Mouse (Mus musculus) heart, adult 11 months (tissue): ENCODE results near the gene Rph3al.

ENCODE experiments used
- DNase-seq: peaks from one replicate; pipeline ENCODE4 v3.0.0; 2022

Rph3al gene

DNA sequence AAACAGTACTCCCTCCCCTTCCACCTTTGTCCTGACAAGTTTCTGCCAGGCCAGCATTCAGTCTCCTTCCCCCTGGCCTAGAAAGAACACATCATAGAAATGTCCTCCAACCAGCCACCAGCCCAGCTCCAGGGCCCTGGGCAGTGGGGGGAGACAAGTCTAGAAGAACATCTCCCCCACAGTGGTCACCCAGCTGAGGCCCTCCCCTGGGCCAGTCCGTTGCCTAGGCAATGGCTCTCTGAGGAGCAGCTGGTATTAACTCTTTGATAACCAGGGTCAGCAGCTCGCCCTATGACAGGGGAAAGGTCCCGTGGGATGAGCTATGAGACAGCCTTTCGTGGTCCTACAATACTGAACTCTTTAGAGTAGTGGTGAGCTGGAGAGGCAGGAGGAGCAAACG, 33.7 kb downstream of the Rph3al start:
- DNase-seq = no peak

DNA sequence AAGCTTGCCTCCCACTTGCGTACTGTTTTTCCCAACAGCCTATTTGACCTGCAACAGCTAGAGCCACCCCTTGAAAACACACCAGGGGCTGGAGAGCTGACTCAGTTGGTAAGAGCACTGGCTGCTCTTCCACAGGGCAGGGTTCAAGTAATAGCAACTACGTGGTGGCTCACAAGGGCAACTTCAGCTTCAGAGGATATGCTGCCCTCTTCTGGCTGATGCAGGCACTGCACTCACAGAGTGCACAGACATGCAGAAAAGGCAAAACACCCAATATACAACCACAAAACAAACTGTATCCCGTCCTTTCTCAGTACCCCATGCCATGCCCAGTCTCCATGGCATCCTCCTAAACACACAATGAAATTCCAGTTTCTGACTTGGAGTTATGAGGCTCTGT, 34.7 kb downstream of the Rph3al start:
- DNase-seq = no peak

DNA sequence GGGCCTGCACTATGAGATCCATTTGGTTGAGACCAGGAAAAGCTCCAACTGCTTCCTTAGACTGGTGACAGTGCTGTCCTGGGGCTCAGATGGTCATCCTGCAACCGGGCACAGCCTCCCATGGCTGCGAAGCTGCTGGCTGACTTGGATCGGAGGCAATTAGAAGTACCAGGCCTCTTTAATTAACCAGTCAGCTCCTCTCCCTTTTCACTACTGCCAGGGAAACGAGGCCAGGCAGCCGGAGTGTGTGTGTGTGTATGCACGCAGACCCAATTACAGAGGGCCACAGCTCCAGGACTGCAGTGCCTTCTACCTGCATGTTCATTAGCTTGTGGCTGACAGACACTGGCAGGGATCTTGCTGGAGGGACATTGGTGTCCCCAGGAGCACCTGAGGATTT, 36.9 kb downstream of the Rph3al start:
- no peak for DNase-seq

DNA sequence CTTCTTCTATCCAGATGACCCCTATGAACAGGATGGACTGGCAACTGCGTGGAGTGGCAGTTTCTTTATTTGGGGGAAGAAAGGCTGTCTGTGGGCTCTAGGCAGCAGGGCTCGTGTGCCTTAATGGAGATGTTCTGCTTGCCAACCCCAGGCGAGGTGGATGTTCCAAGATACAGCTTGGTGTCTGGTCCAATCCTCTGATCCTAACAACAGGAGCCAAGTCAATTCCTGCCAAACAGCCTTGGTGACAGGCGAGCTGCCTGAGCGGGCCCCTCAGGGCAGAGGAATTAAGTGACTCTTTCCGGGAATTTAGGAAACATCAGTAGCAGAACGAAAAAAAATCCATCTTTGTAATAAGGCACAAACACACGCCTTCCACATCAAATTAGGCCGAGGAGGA, 38.6 kb downstream of the Rph3al start:
- no peak for DNase-seq

DNA sequence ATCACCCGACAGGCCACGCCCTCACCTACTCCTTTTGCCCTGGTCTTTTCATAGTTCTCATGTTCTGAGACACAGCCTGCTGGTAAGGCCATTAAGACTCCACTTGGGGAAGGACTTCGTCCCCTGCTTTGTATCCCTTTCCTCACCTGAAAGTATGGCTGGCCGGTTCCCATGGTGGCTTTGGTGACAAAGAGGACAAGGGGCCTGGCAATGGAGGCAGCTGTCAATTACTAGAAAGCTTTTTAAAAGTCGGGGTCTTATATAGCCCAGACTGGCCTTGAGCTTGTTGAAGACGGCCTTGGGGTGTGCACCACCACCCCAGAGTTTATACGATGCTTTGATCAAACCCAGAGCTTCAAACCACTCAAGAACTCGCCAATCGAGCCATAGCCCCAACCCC, 39.7 kb downstream of the Rph3al start:
- DNase-seq = peak; percentile 85

DNA sequence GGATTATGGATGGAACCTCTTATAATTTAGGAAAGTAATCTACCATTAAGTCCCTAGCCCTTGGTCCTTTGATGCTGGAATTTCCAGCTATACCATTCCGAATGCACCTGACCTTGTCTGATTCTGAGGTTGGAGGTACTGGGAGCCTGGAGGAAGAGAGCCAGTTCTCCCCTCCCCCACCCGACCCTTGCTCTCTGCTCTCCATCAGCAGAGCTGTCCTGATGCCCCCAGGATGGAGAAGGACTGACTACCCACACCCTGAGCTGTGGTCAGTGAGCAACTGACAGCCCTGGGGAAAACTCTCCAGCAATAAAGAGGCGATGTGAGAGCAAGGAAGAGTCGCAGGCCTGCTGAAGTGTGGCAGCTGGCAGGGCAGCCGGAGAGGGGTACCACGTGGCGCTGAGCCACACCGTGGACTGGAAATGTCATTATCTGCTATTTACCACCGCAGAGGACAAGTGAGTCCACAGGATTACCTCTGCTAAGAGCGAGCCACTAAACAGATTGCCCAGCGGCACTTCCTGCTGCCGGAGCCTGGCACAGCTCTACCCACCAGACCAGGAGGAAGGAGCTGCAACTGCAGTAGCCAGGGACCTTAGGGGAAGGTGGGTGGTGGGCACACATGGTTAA, 43.3 kb downstream of the Rph3al start:
- DNase-seq = no peak

DNA sequence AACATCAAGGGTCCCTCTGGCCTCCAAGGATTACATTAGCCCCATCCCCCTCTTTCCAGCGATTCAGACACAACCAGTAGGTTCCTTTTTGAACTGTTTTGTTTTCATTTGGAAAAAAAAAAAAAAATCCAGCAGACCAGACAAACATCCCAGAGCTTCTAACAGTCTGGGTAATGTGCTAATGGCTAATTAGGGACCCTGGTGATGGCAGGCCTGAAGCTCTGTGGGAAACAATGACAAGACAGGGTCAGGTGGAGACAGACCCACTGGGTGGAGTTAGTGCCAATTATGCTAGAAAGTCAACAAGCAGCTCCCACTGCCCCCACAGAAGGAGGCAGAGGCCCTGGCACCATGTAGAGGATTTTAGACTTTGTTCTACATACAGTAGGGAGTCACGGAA, 44.3 kb downstream of the Rph3al start:
- no peak for DNase-seq

DNA sequence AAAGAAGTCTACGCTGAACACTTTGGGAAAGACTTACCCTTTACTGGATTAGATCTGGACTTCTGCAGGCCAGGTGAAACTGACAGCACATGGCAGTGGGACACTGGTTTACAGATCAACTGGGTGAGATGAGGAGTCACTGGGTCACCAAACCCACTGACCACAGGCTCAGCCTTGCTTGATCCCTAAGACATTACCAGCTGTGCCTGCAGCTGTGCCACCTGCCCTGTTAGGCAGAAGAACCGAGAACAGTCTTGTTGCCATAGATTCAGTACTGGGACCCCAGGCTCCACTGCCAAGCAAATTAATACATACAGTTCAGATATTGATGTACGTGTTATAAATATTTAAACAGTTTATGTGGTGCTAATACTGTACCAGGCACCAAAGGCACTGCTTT, 50.9 kb downstream of the Rph3al start:
- DNase-seq = no peak

DNA sequence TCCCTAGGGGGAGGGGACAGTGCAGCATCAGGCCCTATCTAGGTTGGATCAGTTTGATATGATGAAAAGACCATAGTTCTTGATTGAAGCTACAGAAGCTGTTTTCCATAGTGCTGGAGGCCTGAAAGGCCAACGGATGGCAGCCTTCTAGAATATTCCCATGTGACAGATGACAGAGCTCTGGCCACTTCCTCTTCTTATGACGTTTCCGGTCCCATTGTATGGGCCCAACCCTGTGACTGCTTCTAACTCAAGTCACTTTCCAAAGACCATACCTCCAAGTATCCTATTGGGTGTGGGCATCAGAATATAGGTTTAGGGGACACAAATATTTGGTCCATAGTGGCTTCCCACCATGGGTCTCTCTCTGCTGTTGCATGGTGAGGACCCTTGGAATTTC, 57.0 kb downstream of the Rph3al start:
- DNase-seq = no peak

DNA sequence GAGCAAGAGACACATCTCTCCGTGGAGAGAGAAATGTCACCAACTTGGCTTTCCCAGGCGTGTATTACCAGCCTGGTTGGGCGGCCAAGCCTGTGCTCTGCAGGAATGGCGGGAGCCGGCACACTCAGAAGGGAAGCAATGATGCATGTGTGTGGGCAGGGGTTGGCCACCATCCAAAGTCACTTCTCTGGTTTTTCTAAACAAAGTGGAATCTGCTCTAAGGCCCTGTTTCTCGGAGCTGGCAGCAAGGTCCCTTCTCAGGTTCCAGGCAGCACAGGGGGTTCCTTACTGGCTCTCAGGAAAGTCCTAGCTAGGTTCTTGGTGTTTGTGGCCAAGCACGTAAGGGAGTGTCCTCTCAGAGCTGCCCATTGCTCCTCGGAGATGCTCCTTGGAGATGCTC, 58.2 kb downstream of the Rph3al start:
- no peak for DNase-seq

DNA sequence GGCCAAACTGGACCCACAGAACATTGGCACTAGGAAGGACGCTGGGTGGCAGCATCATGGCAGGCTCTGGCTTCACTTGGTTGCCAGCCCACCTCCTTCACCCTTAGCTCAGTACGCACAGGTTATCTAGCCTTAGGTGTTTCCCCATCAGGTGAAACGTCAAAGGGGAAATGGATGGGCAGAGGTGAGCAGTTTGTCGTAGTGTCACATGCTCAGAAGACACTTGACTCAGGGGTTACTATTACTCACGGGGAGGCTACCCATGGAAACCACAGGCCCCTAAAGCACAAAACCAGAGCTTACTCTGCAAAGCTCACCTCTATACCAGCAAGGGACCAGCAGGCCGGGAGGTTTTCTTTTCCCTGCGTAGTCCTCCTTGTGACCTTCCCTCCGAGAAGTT, 59.8 kb downstream of the Rph3al start:
- no peak for DNase-seq

DNA sequence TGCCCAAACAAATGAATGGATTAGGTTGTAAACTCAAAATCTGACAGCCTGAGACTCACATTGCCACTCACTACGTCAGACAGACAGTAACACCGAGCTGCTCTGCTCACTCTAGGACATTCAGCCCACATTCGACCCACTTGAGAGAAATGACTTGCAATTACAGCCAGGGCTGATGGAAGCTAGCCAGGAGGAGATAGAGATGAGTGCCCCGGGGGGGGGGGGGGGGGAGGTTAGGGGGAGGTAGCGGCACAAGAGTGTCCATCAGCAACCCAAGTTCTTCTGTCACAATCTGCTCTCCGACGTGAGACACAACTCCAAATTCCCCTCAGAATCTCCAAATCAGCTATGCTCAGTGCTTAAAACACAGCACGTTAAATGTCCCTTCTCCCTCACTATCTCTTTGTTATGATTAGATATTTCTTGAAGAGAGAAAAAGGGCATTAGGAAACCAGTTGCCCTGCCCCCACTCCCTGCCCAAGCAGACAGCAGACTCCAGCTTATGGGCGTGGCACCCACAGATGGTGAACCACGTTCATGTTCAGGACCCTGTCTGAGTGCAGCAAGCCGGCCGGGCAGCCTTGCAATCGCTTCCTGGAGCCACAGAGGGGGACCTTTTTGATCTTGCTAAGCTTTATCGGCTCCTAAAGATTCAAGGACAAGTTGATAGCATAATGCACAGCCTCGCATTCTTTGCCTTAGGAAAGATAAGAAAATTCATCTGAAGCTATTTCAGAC, 62.0 kb downstream of the Rph3al start:
- DNase-seq = no peak

DNA sequence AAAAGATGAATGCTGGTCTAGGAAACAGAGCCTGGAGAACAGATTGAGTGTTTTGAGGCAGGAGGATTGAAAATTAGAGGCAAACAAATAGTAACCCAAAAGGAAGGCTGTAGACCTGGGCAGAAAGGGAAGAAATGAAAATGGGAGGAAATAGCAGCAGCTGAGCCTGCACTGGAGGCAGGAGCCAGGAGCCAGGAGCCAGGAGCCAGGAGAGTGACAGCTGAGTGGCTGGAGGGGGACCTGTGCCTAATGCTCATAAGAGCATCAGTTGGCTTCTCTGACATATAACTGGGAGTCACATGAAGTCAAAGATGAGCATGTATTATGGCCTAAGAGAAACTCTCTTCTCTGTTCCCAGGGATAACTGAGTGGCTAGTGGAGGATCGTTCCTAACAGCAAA, 66.5 kb downstream of the Rph3al start:
- DNase-seq = no peak

DNA sequence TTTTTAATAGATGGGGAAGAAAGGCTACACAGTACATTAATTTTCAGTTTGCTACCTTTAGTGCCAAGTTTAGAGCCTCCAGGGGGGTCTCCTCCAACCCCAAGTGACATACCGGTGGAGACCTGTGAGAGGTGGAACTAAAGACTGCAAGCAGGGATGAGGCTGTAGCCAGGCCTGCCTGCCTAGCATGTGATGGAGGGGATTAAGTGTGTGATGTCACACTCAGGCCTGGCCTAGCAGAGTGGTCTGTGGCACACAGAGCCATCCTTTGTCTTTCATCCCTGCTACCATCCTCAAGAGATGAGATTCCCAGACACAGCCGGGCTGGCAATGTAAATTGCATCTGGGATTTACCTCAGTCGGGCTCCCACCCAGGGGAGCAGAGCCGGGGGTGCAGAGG, 67.3 kb downstream of the Rph3al start:
- no peak for DNase-seq

DNA sequence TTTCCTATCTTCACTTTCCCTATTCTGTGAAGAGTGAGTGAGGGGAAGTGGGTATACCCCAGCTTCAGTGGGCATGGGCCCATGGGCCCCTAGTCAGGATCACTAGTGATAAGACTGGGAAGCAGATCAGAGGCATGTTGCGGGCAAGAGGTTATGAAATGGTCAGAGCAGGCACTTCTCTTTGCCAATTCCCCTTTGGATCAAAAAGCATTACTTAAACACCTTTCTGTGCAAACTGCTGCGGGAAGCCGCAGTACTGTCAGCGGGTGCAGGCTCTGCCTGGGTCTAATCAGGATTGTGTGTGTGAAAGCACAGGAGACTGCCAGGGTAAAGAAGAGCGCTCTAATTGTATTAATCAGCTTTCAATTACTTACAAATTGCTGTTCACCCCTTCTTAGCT, 67.8 kb downstream of the Rph3al start:
- no peak for DNase-seq

DNA sequence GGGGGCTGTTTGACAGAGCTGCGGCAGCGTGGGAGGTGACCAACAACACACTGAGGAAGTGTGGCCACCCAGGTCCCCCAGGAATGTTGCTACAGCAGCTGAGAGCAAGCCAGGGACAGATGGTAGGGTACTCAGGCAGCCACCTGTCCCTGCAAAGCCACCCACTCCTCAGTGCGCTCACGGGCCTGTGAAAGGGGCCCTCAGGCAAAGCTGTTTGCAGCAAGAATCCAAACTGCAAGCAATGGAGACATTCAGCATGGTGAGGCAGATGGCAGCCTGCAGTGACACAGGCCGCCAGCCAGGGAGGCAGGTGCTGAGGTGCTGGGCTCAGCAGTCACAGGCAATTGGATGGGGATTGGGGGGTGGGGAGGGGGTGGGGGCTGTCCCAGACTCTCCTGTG, 68.3 kb downstream of the Rph3al start:
- no peak for DNase-seq

DNA sequence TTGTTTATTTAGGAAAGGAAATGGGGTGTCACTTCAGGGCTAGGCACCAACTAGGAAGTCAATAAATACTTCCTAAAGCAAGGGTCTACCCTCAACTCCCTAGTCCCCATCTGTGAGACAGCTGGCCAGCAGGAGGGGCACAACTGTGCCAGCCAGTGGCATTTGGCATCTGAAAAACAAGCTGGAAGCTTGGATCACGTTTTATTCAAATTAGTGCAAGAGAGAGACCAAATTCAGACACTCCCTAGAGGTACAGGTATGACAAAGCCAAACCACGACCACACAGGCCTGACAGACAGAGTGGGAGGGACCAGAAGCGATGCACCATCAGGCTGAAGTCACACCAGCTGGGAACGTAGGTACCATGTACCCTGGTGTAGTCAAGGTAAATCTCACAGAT, 71.4 kb downstream of the Rph3al start:
- DNase-seq = no peak

DNA sequence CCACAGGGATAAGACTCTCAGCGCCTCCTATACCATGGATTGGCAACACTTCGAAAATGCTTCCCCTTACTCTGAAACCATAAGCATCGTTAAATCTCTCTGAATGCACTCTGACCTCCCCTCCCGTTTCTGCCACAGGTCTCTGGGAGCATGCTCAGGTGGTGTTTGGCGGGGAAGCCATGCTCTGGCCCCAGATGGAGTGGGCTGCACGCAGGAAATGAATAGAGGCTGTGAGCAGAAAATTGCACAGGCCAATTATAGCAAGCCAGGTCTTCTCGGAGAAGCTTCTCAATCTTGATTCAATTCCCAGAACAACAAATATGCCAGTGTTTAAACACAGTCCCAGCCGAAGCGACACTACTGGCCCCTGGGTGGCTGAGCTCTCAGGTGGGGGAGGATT, 72.4 kb downstream of the Rph3al start:
- DNase-seq = no peak

DNA sequence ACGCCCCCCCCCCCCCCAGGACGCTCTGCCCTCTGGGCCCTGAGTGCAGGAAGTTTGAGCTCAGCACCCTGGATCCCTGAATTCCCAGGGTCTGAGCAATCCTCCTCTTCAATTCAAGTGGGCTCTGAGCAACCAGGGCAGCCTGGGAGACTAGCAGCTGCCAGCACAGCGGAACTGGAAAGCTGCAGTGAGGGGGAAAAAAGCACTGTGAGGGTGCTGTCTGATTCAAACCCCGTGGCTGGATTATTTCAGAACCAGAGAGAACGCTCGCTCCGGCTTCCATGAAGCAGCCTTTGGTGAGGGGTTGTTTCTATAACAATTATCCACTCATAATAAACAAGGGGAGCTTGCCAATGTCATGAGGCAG, 73.0 kb downstream of the Rph3al start:
- no peak for DNase-seq

DNA sequence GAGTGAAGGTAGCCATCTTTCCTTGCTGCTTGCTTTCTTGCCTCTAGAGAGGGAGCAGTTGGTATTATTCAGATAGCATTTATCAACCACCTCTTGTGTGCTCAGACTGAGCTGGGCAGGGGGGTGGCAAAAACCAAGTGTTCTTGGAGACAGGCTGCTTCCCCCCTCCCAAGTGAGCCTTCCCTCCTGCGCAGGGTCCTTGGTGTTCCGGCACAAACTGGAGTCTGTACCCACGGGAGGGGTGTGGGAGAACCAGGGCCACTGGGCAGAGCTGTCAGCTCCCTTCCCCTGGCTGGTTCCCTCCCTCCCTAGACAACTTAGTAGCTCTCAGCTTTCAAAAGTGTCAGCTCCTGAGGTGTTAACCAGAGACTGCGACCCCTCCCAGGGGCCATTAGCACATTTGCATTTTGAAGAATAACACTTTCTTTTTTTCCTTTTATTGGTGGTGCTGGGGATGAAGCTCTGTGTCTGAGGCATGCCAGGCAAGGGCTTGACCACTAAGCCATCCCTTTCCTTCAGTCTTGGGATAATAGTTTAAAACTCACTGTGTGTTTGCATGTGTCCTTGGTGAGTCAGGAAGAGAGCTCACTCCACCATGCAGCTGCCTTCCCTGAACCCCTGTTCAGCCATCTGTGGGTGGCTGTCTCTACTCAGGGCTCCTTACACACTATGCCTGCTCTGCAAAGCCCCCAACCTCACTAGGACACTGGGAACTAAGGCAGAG, 73.5 kb downstream of the Rph3al start:
- DNase-seq = no peak

DNA sequence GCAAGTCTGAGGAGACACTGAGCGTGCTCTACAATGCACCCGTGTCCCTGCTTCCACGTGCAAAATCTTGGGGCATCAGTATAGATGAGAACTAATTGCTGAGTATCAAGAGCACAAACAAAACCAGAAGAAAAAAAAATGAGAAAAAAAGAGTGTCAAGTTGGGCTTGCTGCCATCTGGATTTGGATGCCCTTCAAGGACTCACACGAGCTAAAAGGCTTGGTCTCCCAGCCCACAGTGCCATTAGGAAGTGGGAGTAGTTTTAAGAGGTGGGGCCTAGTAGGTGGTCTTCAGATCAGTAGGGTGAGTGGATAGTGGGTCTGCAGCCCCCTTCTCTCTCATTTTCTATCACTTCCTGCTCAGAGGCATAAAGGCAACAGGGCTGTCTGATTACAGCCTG, 75.8 kb downstream of the Rph3al start:
- no peak for DNase-seq

DNA sequence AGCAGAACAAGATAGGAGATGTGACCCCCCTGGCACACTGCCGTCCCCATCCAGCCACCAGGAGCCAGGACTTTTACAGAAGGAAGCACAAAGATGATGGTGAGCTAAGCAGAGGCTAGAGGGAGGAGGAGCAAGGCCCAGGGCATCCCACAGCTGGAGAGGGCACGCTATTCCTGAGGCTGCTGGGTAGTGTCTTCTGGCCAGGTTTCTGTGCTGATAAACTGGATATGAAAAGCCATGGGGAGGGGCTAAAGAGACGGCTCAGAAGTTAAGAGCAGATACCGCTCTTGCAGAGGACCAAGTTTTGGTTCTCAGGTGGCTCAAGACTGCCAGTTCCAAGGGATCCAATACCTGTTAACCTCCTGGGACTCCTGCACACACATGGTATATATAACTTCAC, 76.6 kb downstream of the Rph3al start:
- no peak for DNase-seq

DNA sequence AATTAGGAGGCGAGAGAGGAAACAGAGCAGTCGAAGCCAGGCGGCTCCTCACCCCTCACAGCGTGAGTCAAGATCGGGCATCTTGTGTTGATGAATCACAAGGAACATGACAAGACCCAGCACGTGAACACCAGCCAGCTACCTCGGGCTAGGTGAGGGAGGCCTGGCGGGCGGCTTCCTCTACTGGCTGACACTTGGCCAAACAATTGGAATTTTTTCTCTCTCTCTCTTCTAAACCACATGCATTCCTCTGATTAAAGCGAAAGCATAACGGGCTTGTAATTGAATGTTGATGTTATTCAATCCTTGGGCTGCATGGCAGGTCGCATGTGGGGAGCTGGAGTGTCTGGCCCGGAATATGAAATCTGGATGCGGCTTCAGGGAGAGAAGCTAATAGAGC, 77.0 kb downstream of the Rph3al start:
- DNase-seq = no peak

DNA sequence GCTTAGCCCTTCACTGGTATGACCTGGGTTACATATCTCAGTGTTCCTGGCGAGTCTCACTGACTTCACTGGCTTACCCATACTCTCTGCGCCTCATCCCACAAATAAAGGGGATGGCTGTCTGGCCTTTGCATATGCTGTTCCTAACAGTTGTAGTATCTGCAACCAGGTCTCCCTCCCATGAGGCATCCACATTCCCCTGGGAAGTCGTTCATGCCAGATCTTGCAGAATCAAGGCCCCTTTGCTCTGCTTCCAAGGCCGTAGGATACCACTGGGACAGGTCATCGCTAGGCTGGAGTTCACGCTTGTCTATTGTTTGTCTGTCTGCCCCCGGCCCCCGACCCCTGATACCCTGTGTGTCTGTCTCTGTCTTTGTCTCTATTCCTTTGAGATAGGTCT, 78.8 kb downstream of the Rph3al start:
- DNase-seq = no peak

DNA sequence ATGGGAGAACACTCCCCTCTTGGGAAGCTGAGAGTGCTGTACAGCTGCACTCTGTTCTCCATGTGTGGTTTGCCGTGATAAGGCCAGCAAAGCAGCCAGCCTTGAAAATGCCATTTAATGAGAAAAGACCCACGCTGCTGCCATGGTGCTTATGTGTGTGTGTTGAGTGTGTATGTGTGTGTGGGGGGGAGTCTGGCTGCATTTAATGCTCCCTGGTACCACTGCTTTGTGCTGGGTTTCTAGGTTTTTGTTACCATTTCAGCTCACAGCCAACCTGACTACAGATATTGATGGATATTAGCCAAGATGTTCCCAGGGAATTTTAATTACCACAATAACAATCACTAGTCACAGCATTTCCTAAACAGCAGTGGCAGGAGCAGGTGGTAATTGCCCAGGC, 79.3 kb downstream of the Rph3al start:
- DNase-seq = no peak
